Mouse (Mus musculus) gastrocnemius, adult 2 months (tissue): Measurements from ENCODE around the gene Chaf1b. TPM values are rescaled to one million over a fixed set of nuclear protein-coding genes. Genes with fewer than 3 reads are reported as not detected.

Experiments
- DNase-seq: peaks from one replicate; pipeline ENCODE4 v3.0.0; 2022
- H3K27ac ChIP-seq: fragments of 200-600 bp; 2 replicates; pipeline ENCODE4 v1.8.1; 2022; ENCODE audit warnings: mild to moderate bottlenecking
- H3K4me3 ChIP-seq: fragments of 200-600 bp; 2 replicates; pipeline ENCODE4 v1.8.1; 2022; ENCODE audit warnings: mild to moderate bottlenecking, moderate library complexity
- CTCF ChIP-seq: fragments of 200-600 bp; IDR thresholded peaks from 2 replicates; pipeline ENCODE4 v1.8.1; 2022; ENCODE audit warnings: antibody characterized with exemption, mild to moderate bottlenecking, moderate library complexity
- intact Hi-C: fragments of 180-260 bp; cut with DNase I; formaldehyde crosslinking; loops from one replicate; pipeline ENCODE4 v1.15.1; 2025
- total RNA-seq, 2 experiments: library from RNA; stranded (reverse); gene quantifications; 2 replicates each; pipeline ENCODE4 v1.2.3; 2021

Gene Chaf1b
- total RNA-seq, 2 experiments from 2014 or later: 0.20 to 0.25 TPM

DNA sequence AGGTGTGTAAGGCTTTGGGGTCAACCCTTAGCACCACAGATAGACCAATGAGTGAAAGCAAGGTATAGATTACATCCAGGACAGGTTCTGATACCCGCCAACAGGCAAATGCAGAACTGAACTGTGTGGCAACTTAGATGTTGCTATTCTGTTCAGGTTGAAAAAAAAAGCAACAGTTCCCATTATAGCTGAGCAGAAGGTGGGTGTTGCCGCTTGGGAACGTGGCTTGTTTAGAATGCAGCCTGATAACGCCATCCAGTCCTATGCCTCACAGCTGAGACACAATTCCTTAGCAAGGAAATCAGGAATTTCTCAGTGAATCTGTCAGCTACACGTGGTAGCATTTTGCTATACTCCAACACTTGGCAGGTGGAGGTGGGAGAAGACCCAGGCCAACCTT lies 9.6 kb downstream of the Chaf1b start:
- H3K27ac ChIP-seq: no peak overlapping the region
- intact Hi-C loops: no loop called here
- TF ChIP-seq CTCF: no peak
- DNase-seq: no peak
- H3K4me3 ChIP-seq: no peak overlapping the region

DNA sequence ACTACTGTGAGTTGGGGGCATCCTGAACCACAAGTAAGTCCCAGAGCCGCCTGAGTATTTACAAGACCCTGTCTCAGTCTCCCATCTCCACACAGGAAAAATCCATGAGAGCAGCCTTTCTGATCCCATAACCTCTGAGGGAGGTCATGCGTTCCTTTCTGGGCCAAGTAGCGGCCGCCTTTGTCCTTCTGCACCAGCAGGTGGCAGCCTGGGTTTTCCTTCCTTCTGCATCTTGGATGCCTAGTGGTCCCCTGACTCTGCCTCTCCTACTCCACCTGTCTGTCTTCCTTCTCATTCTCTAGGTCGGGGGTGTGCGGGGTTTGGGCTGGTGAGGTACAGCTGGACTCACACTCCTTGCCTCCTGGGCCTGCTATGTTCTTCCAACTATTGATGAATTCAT lies 19.3 kb downstream of the Chaf1b start:
- no peak overlapping the region for H3K27ac ChIP-seq
- intact Hi-C loops: no loop called here
- H3K4me3 ChIP-seq: no peak overlapping the region
- DNase-seq: no peak
- TF ChIP-seq CTCF: no peak

DNA sequence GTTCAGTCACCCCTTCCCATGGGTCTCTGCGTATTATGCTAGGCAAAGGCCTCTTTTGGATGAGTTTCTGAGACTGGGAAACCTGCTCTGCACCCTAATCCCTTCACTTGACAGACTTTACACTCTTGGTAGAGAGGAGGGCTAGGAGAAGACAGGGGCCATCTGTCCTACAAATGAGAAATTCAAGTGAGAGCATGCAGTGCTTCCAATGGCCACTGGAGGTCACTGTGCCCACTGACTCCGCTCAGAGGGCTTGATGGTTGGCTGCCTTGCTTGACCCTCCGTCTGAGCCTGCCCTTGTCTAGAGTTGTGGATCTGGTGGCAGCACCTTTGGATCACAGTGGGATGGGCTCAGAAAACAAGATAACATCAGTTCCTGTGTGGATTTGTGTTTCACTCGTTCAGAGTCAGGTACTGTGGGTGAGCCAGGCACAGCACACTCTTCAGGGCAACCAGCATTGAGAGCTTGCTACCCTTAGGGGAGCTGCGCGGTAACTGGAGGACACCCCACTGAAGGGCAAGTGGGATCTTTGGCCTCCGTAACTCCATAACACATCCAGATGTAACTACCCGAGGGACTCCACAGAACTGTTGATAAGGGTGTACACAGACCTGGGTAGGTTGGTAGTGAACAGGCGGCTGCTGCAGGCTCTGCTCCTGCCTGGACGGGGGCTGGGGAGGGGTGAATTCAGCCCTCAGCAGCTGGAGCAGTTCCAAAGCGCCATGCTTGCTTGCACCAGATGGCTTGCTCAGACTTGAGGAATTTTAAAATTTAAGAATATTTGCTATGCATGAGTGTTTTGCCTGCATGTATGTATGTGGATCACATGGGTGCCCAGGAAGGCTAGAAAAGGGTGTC lies 22.7 kb downstream of the Chaf1b start:
- no peak overlapping the region for H3K27ac ChIP-seq
- peak; percentile 98 for TF ChIP-seq CTCF
- DNase-seq: peak; percentile 60
- intact Hi-C loops: no loop called here
- H3K4me3 ChIP-seq: no peak overlapping the region

DNA sequence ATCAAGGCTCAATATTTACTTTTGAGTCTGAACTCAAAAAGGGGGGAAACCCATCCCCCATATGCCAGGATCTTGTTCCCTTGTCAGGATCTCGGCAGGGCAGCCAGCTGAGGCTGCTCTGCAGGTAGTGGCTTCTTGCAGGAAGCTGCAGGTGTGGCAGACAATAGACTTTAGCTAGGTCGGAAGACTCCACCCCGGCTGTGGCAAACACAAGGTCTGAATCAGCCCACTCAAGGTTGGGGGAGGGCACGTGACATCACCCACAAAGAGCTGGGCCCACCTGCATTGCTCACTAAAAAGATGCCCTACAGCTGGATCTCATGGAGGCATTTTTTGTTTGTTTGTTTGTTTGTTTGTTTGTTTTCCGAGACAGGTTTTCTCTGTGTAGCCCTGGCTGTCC lies 24.1 kb downstream of the Chaf1b start:
- Histone ChIP-seq H3K4me3 (no peak overlapping the region), H3K27ac (no peak overlapping the region)
- TF ChIP-seq CTCF: no peak
- intact Hi-C loops: no loop called here
- no peak for DNase-seq

DNA sequence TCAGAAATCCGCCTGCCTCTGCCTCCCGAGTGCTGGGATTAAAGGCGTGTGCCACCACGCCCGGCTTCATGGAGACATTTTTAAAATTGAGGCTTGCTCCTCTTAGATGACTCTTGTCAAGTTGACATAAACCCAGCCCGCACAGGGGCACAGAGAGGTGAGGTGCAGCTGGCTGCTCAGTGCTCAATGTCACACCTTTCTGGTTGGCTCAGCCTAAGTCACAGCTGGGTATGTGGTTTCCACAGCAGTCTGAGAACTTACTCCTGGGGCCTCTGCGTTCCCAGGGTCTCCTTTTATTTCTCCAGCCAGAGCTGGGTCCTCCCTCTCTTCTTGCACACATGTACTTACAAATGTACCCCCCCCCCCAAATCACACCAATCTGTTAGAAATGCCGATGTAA lies 24.5 kb downstream of the Chaf1b start:
- intact Hi-C loops: no loop called here
- DNase-seq: no peak
- Histone ChIP-seq H3K27ac (no peak overlapping the region), H3K4me3 (no peak overlapping the region)
- TF ChIP-seq CTCF: no peak

DNA sequence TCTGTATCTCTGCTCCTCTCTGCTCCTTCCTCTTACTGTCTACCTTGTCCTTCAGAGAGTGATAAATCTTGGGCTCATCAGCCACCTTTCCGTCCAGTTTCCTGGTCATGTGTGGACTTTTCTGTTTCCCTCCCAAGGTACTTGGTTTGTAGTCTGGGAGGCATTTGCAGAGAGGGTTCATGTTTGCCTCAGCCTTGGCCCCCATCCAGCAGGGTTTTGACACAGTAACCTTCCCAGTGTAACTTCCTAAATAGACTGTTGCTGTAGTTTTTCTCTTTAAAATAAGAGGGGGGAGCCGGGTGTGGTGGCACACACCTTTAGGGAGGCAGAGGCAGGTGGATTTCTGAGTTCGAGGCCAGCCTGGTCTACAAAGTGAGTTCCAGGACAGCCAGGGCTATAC lies 26.2 kb downstream of the Chaf1b start:
- no peak overlapping the region for H3K4me3 ChIP-seq
- intact Hi-C loops: no loop called here

DNA sequence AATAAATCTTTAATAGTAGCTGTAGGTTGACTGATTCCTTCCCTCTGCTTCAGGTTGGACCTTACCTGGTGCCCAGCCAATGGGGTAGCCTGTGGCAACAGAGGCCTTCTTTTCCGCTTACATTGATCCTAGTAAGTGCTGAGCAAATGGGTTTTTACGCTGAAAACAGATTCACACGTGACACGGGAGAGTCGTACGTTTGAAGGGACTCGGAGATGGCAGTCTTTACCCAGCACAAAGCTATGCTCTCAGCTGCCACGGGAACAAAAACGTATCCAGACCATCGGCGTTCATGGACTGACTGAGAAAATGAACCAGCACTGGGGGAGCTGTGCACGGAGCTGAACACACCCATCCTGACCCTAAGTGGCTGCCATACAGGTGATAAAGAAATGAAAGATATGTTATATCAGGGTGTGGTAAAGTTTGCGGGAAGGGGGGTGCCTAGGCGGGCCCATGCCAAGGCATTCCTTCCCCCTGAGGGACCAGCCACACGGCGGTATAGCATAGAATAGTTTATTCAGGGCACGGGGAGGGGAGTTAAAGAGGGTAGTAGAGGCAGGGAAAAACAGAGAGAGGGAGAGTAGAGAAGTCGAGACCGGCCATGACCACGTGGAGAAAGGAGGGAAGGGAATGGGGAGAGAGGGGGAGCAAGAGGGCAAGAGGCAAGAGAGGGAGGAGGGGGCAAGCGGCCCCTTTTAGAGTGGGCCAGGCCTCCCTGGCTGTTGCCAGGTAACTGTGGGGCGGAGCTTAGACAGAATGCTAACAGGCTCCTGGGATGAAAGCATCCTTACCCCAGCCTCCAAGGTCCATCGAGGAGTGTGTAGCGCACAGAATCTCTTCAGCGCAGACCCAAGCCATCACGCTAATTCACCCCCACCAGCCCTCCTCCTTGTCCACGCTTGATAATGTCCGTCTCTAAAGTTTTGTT lies 27.3 kb downstream of the Chaf1b start:
- Histone ChIP-seq H3K27ac (no peak overlapping the region), H3K4me3 (no peak overlapping the region)
- TF ChIP-seq CTCF: no peak
- intact Hi-C loops: no loop called here
- no peak for DNase-seq

More for the DNA sequence above, 26.2 kb downstream of the Chaf1b start:
- no peak overlapping the region for H3K27ac ChIP-seq
- DNase-seq: no peak
- no peak for TF ChIP-seq CTCF

DNA sequence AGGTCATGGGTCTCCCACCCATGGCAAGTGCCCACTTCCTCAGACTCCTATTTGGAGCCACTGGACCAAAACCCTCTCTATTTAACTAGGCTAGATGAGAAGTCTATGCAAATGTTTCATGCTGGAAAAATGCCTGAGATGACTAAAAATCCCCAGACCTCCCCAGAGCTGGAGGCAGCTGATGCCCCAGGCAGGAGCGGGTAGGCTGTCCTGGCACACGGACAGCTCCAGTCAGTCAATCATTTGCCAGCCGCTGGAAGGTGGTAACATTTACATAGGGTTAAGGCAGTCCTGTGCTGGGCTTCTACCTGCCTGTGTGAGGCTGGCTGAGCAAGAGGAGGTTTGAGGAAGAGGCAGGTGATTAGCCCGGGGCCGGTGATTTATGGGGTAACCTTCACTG lies 28.5 kb downstream of the Chaf1b start:
- Histone ChIP-seq H3K4me3 (no peak overlapping the region), H3K27ac (no peak overlapping the region)
- DNase-seq: no peak
- intact Hi-C loops: no loop called here
- no peak for TF ChIP-seq CTCF

DNA sequence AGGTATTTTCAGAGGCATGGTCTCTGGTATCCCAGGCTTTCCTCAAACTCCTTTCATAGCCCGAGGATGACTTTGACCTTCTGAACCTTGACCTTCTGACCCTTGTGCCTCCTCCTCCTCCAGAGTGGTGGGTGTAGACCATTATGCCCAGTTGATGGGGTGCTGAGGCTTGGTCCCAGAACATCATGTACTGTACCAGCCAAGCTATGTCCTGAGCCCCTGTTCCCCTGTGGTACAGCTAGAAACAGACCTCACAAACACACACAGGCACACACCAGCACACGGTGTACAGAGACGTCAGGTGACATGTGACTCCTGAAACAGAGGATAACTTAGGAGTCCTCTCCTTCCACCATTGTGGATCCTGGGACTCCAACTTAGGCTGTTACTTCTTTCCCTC lies 29.1 kb downstream of the Chaf1b start:
- Histone ChIP-seq H3K4me3 (no peak overlapping the region), H3K27ac (no peak overlapping the region)
- DNase-seq: no peak
- TF ChIP-seq CTCF: no peak
- intact Hi-C loops: no loop called here

DNA sequence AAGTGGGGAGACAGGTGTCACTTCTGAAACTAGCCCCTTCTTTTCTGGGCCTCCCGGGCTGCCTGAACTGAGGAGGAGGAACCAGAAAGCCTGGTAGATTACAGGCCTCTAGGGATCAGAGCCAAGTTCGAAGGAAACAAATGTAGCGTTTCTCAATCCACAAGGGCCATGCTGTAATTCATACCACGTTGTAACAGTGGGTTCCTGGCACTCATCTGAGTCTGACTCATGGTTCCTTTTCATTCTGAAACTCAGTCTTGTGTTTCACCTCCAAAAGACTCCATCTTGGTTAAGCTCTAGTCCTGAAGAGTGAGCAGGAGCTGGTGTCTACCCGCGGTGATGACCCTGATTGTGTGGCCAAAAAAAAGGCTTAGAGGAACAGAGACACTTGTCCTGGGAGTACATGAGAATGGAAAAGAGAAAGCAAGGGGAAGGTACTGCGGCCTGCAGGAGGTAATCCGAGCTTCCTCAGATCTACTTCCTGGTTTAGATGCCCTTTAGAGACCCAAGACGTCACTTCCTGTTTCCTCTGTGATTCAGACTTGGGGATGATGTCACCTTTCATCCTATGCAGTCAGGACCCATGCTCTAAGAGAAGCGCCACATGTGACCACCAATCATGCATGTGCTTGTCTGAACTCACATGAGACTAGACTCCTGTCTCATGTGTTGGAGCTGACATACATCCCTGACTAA lies 30.3 kb downstream of the Chaf1b start:
- no peak for DNase-seq
- no peak overlapping the region for H3K27ac ChIP-seq
- no peak overlapping the region for H3K4me3 ChIP-seq
- intact Hi-C loops: no loop called here
- TF ChIP-seq CTCF: no peak

DNA sequence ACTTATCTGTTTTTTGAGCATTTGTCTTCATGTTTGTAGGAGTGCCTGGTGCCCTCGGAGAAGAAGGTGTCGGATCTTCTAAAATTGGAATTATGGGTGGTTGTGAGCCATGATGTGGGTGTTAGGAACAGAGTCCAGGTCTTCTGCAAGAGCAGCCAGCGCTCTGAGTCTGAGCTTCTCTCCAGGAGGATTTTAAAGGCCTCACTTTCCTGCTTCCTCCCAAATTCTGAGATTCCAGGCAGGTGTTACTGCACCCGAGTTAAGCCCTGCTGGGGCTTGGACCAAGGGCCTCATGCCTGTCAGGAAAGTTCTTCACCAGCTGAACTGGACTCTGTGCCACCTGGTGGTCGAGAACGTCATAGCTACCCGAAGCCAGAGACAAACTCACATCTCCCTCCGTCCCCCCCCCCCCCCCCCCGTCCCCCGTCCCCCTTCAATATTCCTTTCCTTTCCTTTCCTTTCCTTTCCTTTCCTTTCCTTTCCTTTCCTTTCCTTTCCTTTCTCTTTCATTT lies 31.7 kb downstream of the Chaf1b start:
- Histone ChIP-seq H3K4me3 (no peak overlapping the region), H3K27ac (no peak overlapping the region)
- DNase-seq: peak; percentile 46
- peak; percentile 40 for TF ChIP-seq CTCF
- intact Hi-C loops: no loop called here

DNA sequence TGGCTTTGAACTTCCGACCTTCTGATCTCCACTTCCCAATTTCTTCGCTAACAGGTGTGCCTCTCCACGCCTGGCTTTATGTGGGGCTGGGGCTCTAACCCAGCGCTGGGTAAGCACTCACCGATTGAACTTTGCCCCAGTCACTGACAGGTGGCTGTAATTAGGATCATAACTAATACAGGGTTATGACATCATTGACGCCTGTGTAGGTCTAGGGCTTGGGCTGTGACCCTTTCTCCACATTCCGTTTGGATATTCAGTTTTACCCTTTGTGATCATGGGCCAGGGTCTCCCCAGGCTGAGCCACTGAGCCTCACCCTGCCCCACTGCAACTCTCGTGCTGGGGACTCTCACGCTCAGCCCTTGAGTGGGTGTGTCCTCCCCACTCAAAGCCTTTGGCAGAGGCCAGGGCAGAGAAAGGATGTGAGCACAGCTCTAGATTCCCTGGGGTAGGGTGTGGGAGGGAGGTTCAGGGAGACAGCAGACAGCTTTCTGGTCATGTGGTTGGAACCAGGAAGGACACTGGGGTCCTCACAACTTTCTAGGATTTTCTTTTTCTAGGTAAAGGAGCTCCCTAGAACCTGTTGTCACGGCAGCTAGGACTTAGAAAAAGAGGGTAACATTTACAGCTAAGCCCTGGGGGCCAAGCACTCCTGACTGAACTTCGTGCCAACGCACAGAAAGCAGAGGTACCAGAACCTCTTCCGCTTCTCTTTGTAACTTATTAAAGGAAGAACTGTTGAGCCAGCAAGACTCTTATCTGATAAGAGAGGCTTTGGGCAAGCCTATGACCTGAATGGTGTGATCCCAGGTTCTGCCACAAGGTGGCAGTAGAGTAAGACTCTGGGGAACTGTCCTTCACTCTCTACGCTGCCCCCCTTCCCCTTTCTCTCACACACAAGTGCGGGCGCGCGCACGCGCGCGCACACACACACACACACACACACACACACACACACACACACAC lies 34.3 kb downstream of the Chaf1b start:
- intact Hi-C loops: loop anchor here (2.0 kb wide), 1 partner anchor 59 kb away; no protein-coding TSS in a partner anchor
- Histone ChIP-seq H3K4me3 (no peak overlapping the region), H3K27ac (no peak overlapping the region)
- TF ChIP-seq CTCF: peak; percentile 85
- peak; percentile 84 for DNase-seq
